Mouse (Mus musculus) left cerebral cortex, adult 2 months (tissue): ENCODE data around the gene Rab1a. TPM values are rescaled to one million over a fixed set of nuclear protein-coding genes. Genes with fewer than 3 reads are reported as not detected.

Experiments used
- DNase-seq, 2 experiments: peaks; one replicate each; pipeline ENCODE4 v3.0.0; 2021 to 2022; ENCODE audit warnings: low spot score in 2 of 2, mixed read lengths in 1 of 2; ENCODE audit errors: extremely low spot score in 1 of 2
- H3K27ac ChIP-seq: fragments of 200-600 bp; 2 replicates; pipeline ENCODE4 v1.8.1; 2022
- H3K4me3 ChIP-seq: fragments of 200-600 bp; 2 replicates; pipeline ENCODE4 v1.8.1; 2022
- CTCF ChIP-seq: fragments of 200-600 bp; IDR thresholded peaks from 2 replicates; pipeline ENCODE4 v1.8.1; 2022; ENCODE audit warnings: antibody characterized with exemption, mild to moderate bottlenecking, moderate library complexity
- intact Hi-C: fragments of 180-260 bp; cut with DNase I; formaldehyde crosslinking; loops from one replicate; pipeline ENCODE4 v1.15.1; 2025
- total RNA-seq, 2 experiments: library from RNA; stranded (reverse); gene quantifications; 2 replicates each; pipeline ENCODE4 v1.2.3; 2021

Rab1a gene
- total RNA-seq, 2 experiments from 2014 or later = 183 to 193 TPM

- DNase-seq = no peak
- no peak overlapping the region for H3K4me3 ChIP-seq
- H3K27ac ChIP-seq = no peak overlapping the region
- intact Hi-C loops = no loop called here
- TF ChIP-seq CTCF = no peak
Observed at GRCm38 (mm10) chr11:20242366-20243056, 41.3 kb downstream of the Rab1a start.

- Histone ChIP-seq H3K4me3 (no peak overlapping the region), H3K27ac (no peak overlapping the region)
- no peak for DNase-seq
- intact Hi-C loops = no loop called here
- TF ChIP-seq CTCF = peak; percentile 30
Observed at GRCm38 (mm10) chr11:20243214-20243913, 42.1 kb downstream of the Rab1a start.

DNA sequence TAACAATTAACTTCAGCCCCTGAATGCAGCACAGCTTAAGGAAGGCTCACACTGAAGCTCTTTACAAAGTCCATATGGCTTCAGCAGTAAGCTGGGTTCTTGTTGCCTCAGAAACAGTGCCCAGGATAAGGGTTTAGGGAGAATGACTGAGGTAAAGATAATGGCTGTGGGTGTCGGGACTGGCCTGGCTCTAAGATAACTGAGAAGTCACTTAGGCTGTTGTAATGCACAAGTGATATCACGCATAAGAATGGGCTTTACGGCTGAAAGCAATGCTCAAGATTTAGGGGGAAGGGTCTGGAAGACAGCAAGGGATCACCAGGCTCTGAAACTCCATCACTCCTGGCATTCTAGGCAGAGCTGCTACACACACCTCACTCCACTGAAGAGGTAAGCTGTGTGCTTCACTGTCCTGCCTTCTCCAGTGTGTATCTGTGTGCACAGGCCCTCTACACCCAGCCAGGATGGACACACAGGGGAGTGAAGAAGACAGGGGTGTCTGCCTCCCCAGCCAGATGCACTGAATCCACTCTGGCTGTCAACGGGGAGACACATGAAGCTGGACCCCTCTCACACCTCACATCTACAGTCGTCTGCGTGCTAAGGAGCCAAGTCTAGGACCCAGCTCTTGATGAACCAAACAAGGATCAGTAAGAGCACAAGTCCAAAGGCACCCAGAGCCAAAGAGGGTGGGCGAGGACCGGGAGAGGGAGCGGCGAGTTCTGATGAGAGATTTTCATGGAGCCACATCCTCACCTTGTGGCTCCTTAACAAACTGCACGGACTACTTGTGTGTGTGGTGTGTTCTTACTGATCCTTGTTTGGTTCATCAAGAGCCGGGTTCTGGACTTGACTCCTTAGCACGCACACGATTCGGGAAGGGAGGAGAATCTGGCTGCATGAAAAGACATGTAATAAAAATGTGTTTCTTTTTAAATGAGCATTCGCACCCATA, 43.4 kb downstream of the Rab1a start:
- TF ChIP-seq CTCF = peak; percentile 32
- no peak overlapping the region for H3K27ac ChIP-seq
- no peak overlapping the region for H3K4me3 ChIP-seq
- no peak for DNase-seq
- intact Hi-C loops = loop anchor here (5.0 kb wide), 3 partner anchors 42 to 112 kb away; partner anchors contain the start of genes Rab1a and Slc1a4

DNA sequence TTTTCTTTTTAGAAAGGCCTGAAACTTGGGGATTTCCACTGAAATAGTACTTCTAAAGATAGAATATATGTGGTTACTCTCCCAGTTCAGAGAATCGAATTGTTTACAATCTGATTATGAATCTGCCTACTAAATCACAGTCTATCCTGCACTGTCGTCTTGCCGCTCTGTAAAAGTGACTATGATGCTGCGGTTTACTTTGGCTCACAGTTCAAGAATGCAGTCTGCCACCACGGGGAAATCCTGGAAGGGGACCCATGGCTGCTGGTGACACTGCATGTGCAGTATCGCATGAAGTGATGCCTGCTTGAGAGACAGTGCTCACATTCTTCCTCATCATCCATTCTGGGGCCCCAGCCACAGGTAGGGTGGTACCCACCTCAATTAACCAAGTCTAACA, 44.1 kb downstream of the Rab1a start:
- intact Hi-C loops = loop anchor here (5.0 kb wide), 3 partner anchors 43 to 113 kb away; partner anchors contain the start of genes Rab1a and Slc1a4
- TF ChIP-seq CTCF = no peak
- no peak for DNase-seq
- Histone ChIP-seq H3K27ac (no peak overlapping the region), H3K4me3 (no peak overlapping the region)

GRCm38 (mm10) chr11:20246616-20247015, 45.4 kb downstream of the Rab1a start:
- no peak for TF ChIP-seq CTCF
- H3K27ac ChIP-seq = peak overlapping the region; percentile 61; the same call in 1 of the 2 replicates
- intact Hi-C loops = loop anchor here (5.0 kb wide), 3 partner anchors 44 to 114 kb away; partner anchors contain the start of genes Rab1a and Slc1a4
- DNase-seq = no peak
- no peak overlapping the region for H3K4me3 ChIP-seq

- no peak for TF ChIP-seq CTCF
- peak overlapping the region; percentile 61; the same call in 1 of the 2 replicates for H3K27ac ChIP-seq
- intact Hi-C loops = loop anchor here (5.0 kb wide), 3 partner anchors 45 to 115 kb away; partner anchors contain the start of genes Rab1a and Slc1a4
- no peak for DNase-seq
- H3K4me3 ChIP-seq = no peak overlapping the region
Observed at GRCm38 (mm10) chr11:20247146-20247855, 46.1 kb downstream of the Rab1a start.

DNA sequence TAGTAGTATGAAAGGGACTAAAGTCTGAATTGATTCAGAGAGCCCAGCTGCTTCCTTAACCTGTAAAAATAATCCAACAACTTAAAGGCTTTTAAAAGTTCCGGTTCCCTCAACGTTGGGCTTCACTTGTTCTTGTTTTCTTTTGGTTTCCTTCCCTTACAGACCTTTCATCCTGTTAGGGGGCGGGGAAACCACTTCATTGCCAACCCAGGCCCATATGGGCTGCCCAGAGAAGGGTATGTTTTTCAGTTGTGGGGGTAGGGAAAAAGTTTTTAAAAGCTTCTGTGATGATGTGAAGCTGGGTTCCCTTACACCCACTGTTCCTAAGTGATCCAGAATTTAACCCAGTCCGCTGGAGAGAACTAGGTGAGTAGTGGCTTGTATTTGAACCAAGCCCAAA, 47.0 kb downstream of the Rab1a start:
- no peak for TF ChIP-seq CTCF
- H3K4me3 ChIP-seq = peak overlapping the region; percentile 98
- intact Hi-C loops = loop anchor here (5.0 kb wide), 3 partner anchors 46 to 116 kb away; partner anchors contain the start of genes Rab1a and Slc1a4
- H3K27ac ChIP-seq = peak overlapping the region; percentile 94; the same call in 1 of the 2 replicates
- no peak for DNase-seq

DNA sequence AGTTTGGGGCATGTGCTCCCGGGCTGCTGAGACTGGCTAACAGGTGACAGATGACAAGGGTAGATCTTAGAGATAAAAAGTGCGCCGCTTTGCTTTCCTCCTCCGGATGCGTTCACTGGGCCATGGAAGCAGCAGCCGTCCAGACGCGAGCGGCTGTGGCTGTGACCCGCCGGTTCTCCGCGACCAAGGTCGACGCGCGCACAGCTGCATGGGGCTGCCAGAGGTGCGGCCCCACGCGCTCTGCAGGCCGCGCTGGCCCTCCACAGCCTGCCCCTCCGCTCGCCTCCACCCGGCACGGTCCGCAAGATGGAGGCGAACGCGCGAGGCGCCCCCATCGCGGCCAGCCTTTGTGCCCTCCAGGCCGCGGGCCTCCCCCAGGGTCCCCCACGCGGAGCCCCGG, 47.6 kb downstream of the Rab1a start:
- peak overlapping the region; percentile 98 for H3K4me3 ChIP-seq
- peak overlapping the region; percentile 94 for H3K27ac ChIP-seq
- TF ChIP-seq CTCF = no peak
- DNase-seq = no peak
- intact Hi-C loops = loop anchor here (5.0 kb wide), 3 partner anchors 47 to 117 kb away; partner anchors contain the start of genes Rab1a and Slc1a4

GRCm38 (mm10) chr11:20249296-20250110, 48.3 kb downstream of the Rab1a start, which contains the start of gene Cep68:
Gene Cep68 (minus strand): TSS chr11:20249429.
- Histone ChIP-seq H3K4me3 (peak within 1 kb of the TSS; percentile 98), H3K27ac (peak within 1 kb of the TSS; percentile 94)
- intact Hi-C loops = loop anchor here (5.0 kb wide), 3 partner anchors 47 to 117 kb away; partner anchors contain the start of genes Rab1a and Slc1a4
- TF ChIP-seq CTCF = peak; percentile 19
- peak; percentile 95 to 96 for DNase-seq
